Mouse (Mus musculus) ovary, postnatal 10 days (tissue): Measurements from ENCODE around the gene Tgm7.

ENCODE experiments used
- DNase-seq: peaks from one replicate; pipeline ENCODE4 v3.0.0; 2022; ENCODE audit warnings: low spot score

Tgm7 gene

GRCm38 (mm10) chr2:121071871-121072270 is 37.7 kb downstream of the Tgm7 start:
- no peak for DNase-seq

DNA sequence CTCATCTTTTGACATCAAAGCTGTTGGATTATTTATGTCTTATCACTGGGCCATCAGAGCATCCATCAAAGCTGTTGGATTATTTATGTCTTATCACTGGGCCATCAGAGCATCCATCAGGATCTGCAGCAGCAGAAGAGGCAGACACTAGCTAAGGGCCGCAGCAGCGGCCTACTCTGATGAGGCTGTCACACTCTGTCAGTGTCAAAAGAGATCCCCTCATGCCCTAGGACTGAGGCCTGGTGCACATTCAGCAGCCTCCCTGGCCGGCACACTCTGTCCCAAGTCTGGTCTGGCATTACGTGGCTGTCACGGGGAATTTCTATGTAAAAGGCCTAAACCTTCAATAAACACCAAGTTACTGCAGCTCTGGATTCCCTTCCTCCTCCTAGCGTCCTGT is 40.1 kb downstream of the Tgm7 start:
- no peak for DNase-seq

- DNase-seq: no peak
These were observed 42.5 kb downstream of the Tgm7 start for GRCm38 (mm10) chr2:121067116-121067515.

DNA sequence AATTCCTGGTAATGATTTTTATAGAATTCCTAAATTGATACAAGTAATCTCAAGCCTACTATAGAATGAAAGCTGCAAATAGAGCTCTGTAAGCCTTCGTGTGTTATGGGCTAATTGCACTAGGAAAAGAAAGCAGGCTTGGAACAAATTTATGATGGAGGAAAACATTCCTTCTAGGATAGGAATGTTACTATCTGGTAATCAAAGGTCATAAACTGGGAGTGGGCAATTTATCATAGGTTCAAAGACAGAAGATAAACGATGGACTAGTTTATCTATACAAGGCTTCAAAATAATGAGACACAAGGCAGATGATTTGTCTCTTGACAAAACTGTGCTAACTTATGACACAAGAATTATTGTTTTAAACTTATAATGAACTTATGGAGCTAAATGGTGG is 48.3 kb downstream of the Tgm7 start:
- no peak for DNase-seq

DNA sequence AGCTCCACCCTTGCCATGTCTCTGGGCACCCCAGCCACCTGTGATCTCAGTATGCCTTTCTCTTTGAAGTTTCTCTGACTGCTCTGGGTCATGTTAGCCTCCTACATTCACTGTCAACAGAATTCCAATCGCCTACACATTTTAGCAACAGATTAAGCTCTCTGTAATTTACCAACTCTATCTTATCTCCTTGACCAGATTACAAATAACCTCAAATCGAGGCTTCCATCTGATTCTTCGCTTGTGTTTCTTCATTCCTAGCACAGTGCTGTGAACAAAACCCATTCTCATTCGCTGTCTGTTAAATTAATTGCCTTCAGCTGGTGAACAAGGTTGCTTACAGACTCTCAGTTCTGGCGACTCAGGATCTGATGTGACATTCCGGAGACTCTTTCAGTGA is 51.6 kb downstream of the Tgm7 start:
- DNase-seq: no peak

DNA sequence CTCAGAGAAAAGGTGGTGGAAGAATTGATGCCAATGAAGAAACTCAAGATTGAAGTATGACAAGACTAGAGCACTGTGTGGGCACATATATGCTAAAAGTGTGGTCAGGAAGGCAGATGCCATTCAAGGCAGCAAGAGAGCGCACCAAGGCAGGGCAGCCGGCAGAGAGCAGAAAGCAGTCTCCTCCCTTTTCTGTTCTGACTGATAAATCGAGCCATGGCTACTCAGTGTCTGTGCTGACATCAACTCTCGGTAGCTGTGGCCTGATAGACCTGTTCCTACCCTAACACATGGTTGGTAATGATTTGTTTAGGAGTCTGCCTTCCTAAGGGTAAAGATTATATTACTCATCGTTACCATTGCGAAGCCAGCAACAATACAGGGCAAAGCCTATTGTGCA is 53.7 kb downstream of the Tgm7 start:
- DNase-seq: no peak

GRCm38 (mm10) chr2:121054060-121054459 is 55.5 kb downstream of the Tgm7 start:
- DNase-seq: no peak

GRCm38 (mm10) chr2:121052176-121052575 is 57.4 kb downstream of the Tgm7 start:
- no peak for DNase-seq

- DNase-seq: no peak
These were observed 63.9 kb downstream of the Tgm7 start for GRCm38 (mm10) chr2:121045653-121046052.
